Mouse (Mus musculus): ENCODE data around the gene Syt16.

The Syt16 gene

GRCm38 (mm10) chr12:73997297-73998127 is at the start of gene Syt16:
TSS of gene Syt16 (plus strand) at chr12:73997661.
- peak; percentile 48 for DNase-seq

GRCm38 (mm10) chr12:73948415-73948814 is 49.0 kb upstream of the Syt16 start:
- no peak for DNase-seq

GRCm38 (mm10) chr12:73949318-73950058 is 48.0 kb upstream of the Syt16 start:
- no peak for DNase-seq

GRCm38 (mm10) chr12:73952879-73953278 is 44.6 kb upstream of the Syt16 start:
- peak; percentile 84 for DNase-seq

GRCm38 (mm10) chr12:73953420-73954186 is 43.9 kb upstream of the Syt16 start:
- peak; percentile 56 for DNase-seq

- DNase-seq, result no peak
Measured at GRCm38 (mm10) chr12:73954785-73955184, 42.7 kb upstream of the Syt16 start.

GRCm38 (mm10) chr12:73957676-73958075 is 39.8 kb upstream of the Syt16 start:
- DNase-seq, result no peak

- DNase-seq, result no peak
Measured at GRCm38 (mm10) chr12:73958830-73959229, 38.6 kb upstream of the Syt16 start.

- DNase-seq, result peak; percentile 98
Measured at GRCm38 (mm10) chr12:73964291-73965281, 32.9 kb upstream of the Syt16 start, which contains the start of gene Snapc1. TSS of gene Snapc1 (plus strand) at chr12:73964481.

GRCm38 (mm10) chr12:73969142-73969541 is 28.3 kb upstream of the Syt16 start:
- no peak for DNase-seq

GRCm38 (mm10) chr12:73974584-73974983 is 22.9 kb upstream of the Syt16 start:
- DNase-seq, result no peak

GRCm38 (mm10) chr12:73978144-73978543 is 19.3 kb upstream of the Syt16 start:
- no peak for DNase-seq

GRCm38 (mm10) chr12:73979667-73980066 is 17.8 kb upstream of the Syt16 start:
- DNase-seq, result no peak

GRCm38 (mm10) chr12:73982533-73982932 is 14.9 kb upstream of the Syt16 start:
- DNase-seq, result no peak

- DNase-seq, result no peak
Measured at GRCm38 (mm10) chr12:73986299-73986698, 11.2 kb upstream of the Syt16 start.

- no peak for DNase-seq
Measured at GRCm38 (mm10) chr12:73988393-73989008, 9.0 kb upstream of the Syt16 start.

GRCm38 (mm10) chr12:73989594-73989993 is 7.9 kb upstream of the Syt16 start:
- peak; percentile 83 for DNase-seq

- no peak for DNase-seq
Measured at GRCm38 (mm10) chr12:73996906-73997296, 560 bp upstream of the Syt16 start.

GRCm38 (mm10) chr12:73998128-73998456 is 631 bp downstream of the Syt16 start:
- no peak for DNase-seq

- no peak for DNase-seq
Measured at GRCm38 (mm10) chr12:74002449-74002848, 5.0 kb downstream of the Syt16 start.

- peak; percentile 31 for DNase-seq
Measured at GRCm38 (mm10) chr12:74009448-74009911, 12.0 kb downstream of the Syt16 start.
